Comparison of ENCODE assay signal across 22 mouse cellular contexts in genomic region chr10:18394270-18394669, GRCm38 (mm10).
A peak's percentile ranks its signal among the peaks of the same experiment; 100 is the strongest.
DNase-seq lines count a peak whose midpoint lies in the region; ATAC-seq and TF ChIP-seq lines count a peak whose summit lies in the region.
"Had no signal": no experiment of that assay in that cellular context is flagged by ENCODE, and none has a peak within 500 bp of the region (broad histone marks: within the 10 kb centered on the region; RNA-seq: fewer than 3 reads in every experiment).

No protein-coding gene starts in this region.

- peak; percentile 39; the same call in 1 of the 2 replicates for ATAC-seq in intestine, postnatal 0 days
- ATAC-seq in intestine, embryonic 15.5 days, result no peak
- 0 out of 2 replicates have a peak, but pooled peaks have one; percentile 30 for ATAC-seq in limb, embryonic 13.5 days (ENCODE audit: low FRiP score, low read depth)
- ATAC-seq in hindbrain, embryonic 16.5 days, result no peak
- ATAC-seq: forebrain, embryonic 15.5 days had no signal

- H3K9ac ChIP-seq in intestine, postnatal 0 days (ENCODE audit: low read depth, low read length), result no peak overlapping the region
- H3K9ac ChIP-seq in intestine, embryonic 15.5 days, result no peak overlapping the region
- no peak overlapping the region for H3K9ac ChIP-seq in limb, embryonic 13.5 days
- H3K9ac ChIP-seq in hindbrain, embryonic 16.5 days (ENCODE audit: low read depth, low read length), result no peak overlapping the region
- H3K9ac ChIP-seq: embryonic facial prominence, embryonic 13.5 days; forebrain, embryonic 12.5 days; forebrain, embryonic 15.5 days; hindbrain, embryonic 14.5 days had no signal

- TF ChIP-seq CTCF in intestine, postnatal 0 days (IDR thresholded peaks at IDR 0.05; ENCODE audit: low read depth), result no peak

- 0 out of 2 replicates have a peak, but pooled peaks cover 3% of the 10 kb centered on the region for H3K4me1 ChIP-seq in intestine, postnatal 0 days (replicated peaks; ENCODE audit: control insufficient read depth, insufficient read depth, low read length)
- no peaks in the 10 kb centered on the region for H3K4me1 ChIP-seq in intestine, embryonic 15.5 days (replicated peaks)
- peaks cover 23% of the 10 kb centered on the region for H3K4me1 ChIP-seq in limb, embryonic 13.5 days
- H3K4me1 ChIP-seq in hindbrain, embryonic 16.5 days (ENCODE audit: control insufficient read depth, insufficient read depth, low read depth, low read length), result no peaks in the 10 kb centered on the region; the same call in 1 of the 2 replicates
- H3K4me1 ChIP-seq: forebrain, embryonic 12.5 days had no signal

- H3K27me3 ChIP-seq in intestine, postnatal 0 days (replicated peaks; ENCODE audit: control insufficient read depth, insufficient read depth, low read length), result no peaks in the 10 kb centered on the region
- H3K27me3 ChIP-seq in intestine, embryonic 15.5 days (replicated peaks), result no peaks in the 10 kb centered on the region
- no peaks in the 10 kb centered on the region for H3K27me3 ChIP-seq in limb, embryonic 13.5 days
- no peaks in the 10 kb centered on the region for H3K27me3 ChIP-seq in hindbrain, embryonic 16.5 days (replicated peaks; ENCODE audit: control insufficient read depth, insufficient read depth, low read length)
- H3K27me3 ChIP-seq: embryonic facial prominence, embryonic 13.5 days; forebrain, embryonic 12.5 days; forebrain, embryonic 15.5 days had no signal

- H3K36me3 ChIP-seq in intestine, postnatal 0 days (ENCODE audit: control insufficient read depth, insufficient read depth), result no peaks in the 10 kb centered on the region
- H3K36me3 ChIP-seq in intestine, embryonic 15.5 days, result no peaks in the 10 kb centered on the region
- no peaks in the 10 kb centered on the region for H3K36me3 ChIP-seq in limb, embryonic 13.5 days
- H3K36me3 ChIP-seq in hindbrain, embryonic 16.5 days (ENCODE audit: control insufficient read depth, insufficient read depth, low read length), result no peaks in the 10 kb centered on the region
- H3K36me3 ChIP-seq: embryonic facial prominence, embryonic 10.5 days; embryonic facial prominence, embryonic 13.5 days; forebrain, embryonic 12.5 days; forebrain, embryonic 15.5 days; G1E had no signal

- no peak overlapping the region for H3K27ac ChIP-seq in intestine, postnatal 0 days (ENCODE audit: low read depth, low read length)
- H3K27ac ChIP-seq in intestine, embryonic 15.5 days, result no peak overlapping the region
- H3K27ac ChIP-seq in limb, embryonic 13.5 days, result no peak overlapping the region
- H3K27ac ChIP-seq in hindbrain, embryonic 16.5 days (ENCODE audit: low read depth, low read length), result no peak overlapping the region
- H3K27ac ChIP-seq: embryonic facial prominence, embryonic 10.5 days; embryonic facial prominence, embryonic 13.5 days; forebrain, embryonic 12.5 days; forebrain, embryonic 15.5 days; hindbrain, embryonic 14.5 days had no signal

- peak overlapping the region; percentile 51; the same call in 1 of the 2 replicates for H3K4me2 ChIP-seq in intestine, postnatal 0 days (replicated peaks; ENCODE audit: low read depth)
- H3K4me2 ChIP-seq in intestine, embryonic 15.5 days (replicated peaks), result no peak overlapping the region
- H3K4me2 ChIP-seq in limb, embryonic 13.5 days (replicated peaks), result no peak overlapping the region
- H3K4me2 ChIP-seq in hindbrain, embryonic 16.5 days (ENCODE audit: low read length), result no peak overlapping the region
- H3K4me2 ChIP-seq: embryonic facial prominence, embryonic 13.5 days; forebrain, embryonic 12.5 days; forebrain, embryonic 15.5 days; heart, embryonic 11.5 days; hindbrain, embryonic 14.5 days had no signal

- 65% methylated on average over 7 of the region's 7 CpGs for WGBS in intestine, postnatal 0 days
- 70% methylated on average over 7 of the region's 7 CpGs for WGBS in intestine, embryonic 15.5 days
- WGBS in limb, embryonic 13.5 days, result 66% methylated on average over 7 of the region's 7 CpGs
- WGBS in hindbrain, embryonic 16.5 days, result 85% methylated on average over 7 of the region's 7 CpGs

- peak; percentile 55 for DNase-seq in A20 (ENCODE audit: low read depth, low spot score)
- DNase-seq in c-Kit-positive CD71-positive TER-119-positive erythroid progenitor cells, embryonic 14.5 days (ENCODE audit: low spot score), result no peak
- DNase-seq in kidney, postnatal 36 days, result no peak
- DNase-seq: adrenal gland, adult 2 months; adrenal gland, postnatal 14 days; cerebellum, adult 11-12 months; cerebellum, adult 8-10 months; cerebellum, postnatal 10 days; cerebellum, postnatal 36 days; gastrocnemius, postnatal 36 days had no signal

- H3K4me3 ChIP-seq in intestine, postnatal 0 days (ENCODE audit: low read depth, low read length), result no peak overlapping the region
- H3K4me3 ChIP-seq in intestine, embryonic 15.5 days (replicated peaks), result no peak overlapping the region
- H3K4me3 ChIP-seq in limb, embryonic 13.5 days, result no peak overlapping the region
- no peak overlapping the region for H3K4me3 ChIP-seq in hindbrain, embryonic 16.5 days (ENCODE audit: low read length)
- H3K4me3 ChIP-seq: embryonic facial prominence, embryonic 10.5 days; embryonic facial prominence, embryonic 13.5 days; erythroblast, embryonic 14.5 days; forebrain, embryonic 12.5 days; forebrain, embryonic 15.5 days had no signal

- no peaks in the 10 kb centered on the region for H3K9me3 ChIP-seq in intestine, postnatal 0 days (ENCODE audit: control insufficient read depth)
- H3K9me3 ChIP-seq in intestine, embryonic 15.5 days, result no peaks in the 10 kb centered on the region
- no peaks in the 10 kb centered on the region for H3K9me3 ChIP-seq in limb, embryonic 13.5 days
- no peaks in the 10 kb centered on the region for H3K9me3 ChIP-seq in hindbrain, embryonic 16.5 days (ENCODE audit: control insufficient read depth, low read length)
- H3K9me3 ChIP-seq: embryonic facial prominence, embryonic 10.5 days; embryonic facial prominence, embryonic 13.5 days; forebrain, embryonic 12.5 days; forebrain, embryonic 15.5 days; G1E had no signal

Comparison
In these comparisons a context has a peak if more than half of its experiments do, and no peak if none do; other contexts are left out.
1. ATAC-seq: peak in intestine, postnatal 0 days (single experiment) and limb, embryonic 13.5 days (single experiment); none in intestine, embryonic 15.5 days (single experiment) and hindbrain, embryonic 16.5 days (single experiment).